Mouse (Mus musculus): ENCODE measurements around the gene Lrp4.

- no peak for TF ChIP-seq CTCF (IDR thresholded peaks at IDR 0.05; ENCODE audit: borderline replicate concordance, insufficient read depth, low read depth, low read length)
- TF ChIP-seq POLR2A (IDR thresholded peaks at IDR 0.05; ENCODE audit: borderline replicate concordance, insufficient read depth, low read length): no peak
These were observed 12.8 kb downstream of the Lrp4 start for GRCm38 (mm10) chr2:91470055-91470647.
